Mouse (Mus musculus) megakaryocyte, embryonic 14.5 days (primary cell): ENCODE measurements around the gene Rpl18.

Experiments used
- FLI1 ChIP-seq: IDR thresholded peaks from 2 replicates; pipeline ENCODE4 v1.6.1; 2012; ENCODE audit warnings: low read length, inconsistent platforms, mixed read lengths
- GATA1 ChIP-seq: IDR thresholded peaks from 3 replicates; pipeline ENCODE4 v1.6.1; 2012; ENCODE audit warnings: mixed read lengths, low read length, inconsistent platforms, borderline replicate concordance

DNA sequence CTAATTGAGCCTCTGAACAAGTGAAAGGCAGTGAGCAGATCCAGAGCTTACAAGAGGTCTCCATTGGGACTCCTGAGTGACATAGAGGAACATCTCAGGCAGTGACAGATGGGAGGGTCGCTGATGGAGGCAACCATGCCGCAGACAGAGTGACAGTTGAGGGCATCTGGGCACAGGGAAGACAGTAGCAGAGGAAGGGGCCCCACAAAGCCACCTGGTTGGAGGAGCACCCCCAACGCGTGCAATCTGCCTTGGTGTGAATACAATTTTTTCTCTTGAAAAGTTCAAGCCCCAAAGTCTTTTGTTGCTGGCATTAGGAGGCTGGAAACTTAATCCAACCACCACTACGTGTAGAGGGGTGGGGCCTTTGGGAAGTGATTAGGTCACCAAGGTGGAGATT, 44.9 kb downstream of the Rpl18 start:
- no peak for TF ChIP-seq FLI1
- TF ChIP-seq GATA1, result no peak
